11 mouse cellular contexts compared by ENCODE assay signal in genomic region chr8:46092667-46093360, GRCm38 (mm10). TPM values are rescaled to one million over a fixed set of nuclear protein-coding genes. Genes with fewer than 3 reads are reported as not detected.
DNase-seq lines count a peak whose midpoint lies in the region.
"Had no signal": no experiment of that assay in that cellular context is flagged by ENCODE, and none has a peak within 500 bp of the region (broad histone marks: within the 10 kb centered on the region; RNA-seq: fewer than 3 reads in every experiment).

No protein-coding gene starts in this region.

- no peaks in the 10 kb centered on the region for H3K4me1 ChIP-seq in hindbrain, embryonic 10.5 days (replicated peaks)
- H3K4me1 ChIP-seq: forebrain, embryonic 12.5 days; limb, embryonic 13.5 days; midbrain, embryonic 12.5 days had no signal

- no peaks in the 10 kb centered on the region for H3K27me3 ChIP-seq in hindbrain, embryonic 10.5 days (ENCODE audit: insufficient read depth, poor library complexity, severe bottlenecking)
- H3K27me3 ChIP-seq: forebrain, embryonic 12.5 days; limb, embryonic 13.5 days; midbrain, embryonic 12.5 days had no signal

- H3K27ac ChIP-seq in hindbrain, embryonic 10.5 days: no peak overlapping the region
- H3K27ac ChIP-seq: forebrain, embryonic 12.5 days; limb, embryonic 13.5 days; midbrain, embryonic 12.5 days had no signal

- H3K9me3 ChIP-seq in hindbrain, embryonic 10.5 days: no peaks in the 10 kb centered on the region
- H3K9me3 ChIP-seq: forebrain, embryonic 12.5 days; limb, embryonic 13.5 days; midbrain, embryonic 12.5 days had no signal

- DNase-seq in adrenal gland, adult (ENCODE audit: inconsistent age in 2 of 2, low spot score in 1 of 2): peak; percentile 28 to 71
- DNase-seq in adrenal gland, postnatal 25 days: no peak
- DNase-seq in kidney, adult 18-20 months: peak; percentile 17
- DNase-seq in kidney, postnatal 10 days: no peak
- DNase-seq in adrenal gland, postnatal 36 days: peak; percentile 20 to 22
- peak; percentile 47 for DNase-seq in lung, postnatal 10 days
- no peak for DNase-seq in urinary bladder, postnatal 4 days (ENCODE audit: low spot score in 2 of 2)
- DNase-seq in hindbrain, embryonic 10.5 days (ENCODE audit: low spot score): no peak

- H3K4me3 ChIP-seq in hindbrain, embryonic 10.5 days: no peak overlapping the region
- H3K4me3 ChIP-seq: forebrain, embryonic 12.5 days; limb, embryonic 13.5 days; midbrain, embryonic 12.5 days had no signal

- 84% methylated on average over 6 of the region's 6 CpGs for WGBS in hindbrain, embryonic 10.5 days

- peaks cover 11% of the 10 kb centered on the region; the same call in 1 of the 2 replicates for H3K36me3 ChIP-seq in hindbrain, embryonic 10.5 days

RNA-seq across cellular contexts. Expression of gene Cfap97, which starts 58.8 kb away (rescaled TPM):
- 21.2 and 24.4 TPM in 2 replicates for total RNA-seq in adrenal gland, postnatal 25 days (2021)
- total RNA-seq in adrenal gland, postnatal 36 days (2021): 10 to 100 TPM; 16.3 to 22.1 TPM
- polyA plus RNA-seq in hindbrain, embryonic 10.5 days (2016; fragmentation: Nextera tagmentation; extraction: Ambion mirVana): 14.9 and 19.8 TPM in 2 replicates

RNA-seq across cellular contexts. Expression of gene Snx25, which starts 59.1 kb away (rescaled TPM):
- 17.3 and 17.9 TPM in 2 replicates for total RNA-seq in adrenal gland, postnatal 25 days (2021)
- 10 to 100 TPM; 17.7 to 18.2 TPM for total RNA-seq in adrenal gland, postnatal 36 days (2021)
- polyA plus RNA-seq in hindbrain, embryonic 10.5 days (2016; fragmentation: Nextera tagmentation; extraction: Ambion mirVana): 2.9 and 4.1 TPM in 2 replicates

Comparison
In these comparisons a context has a peak if more than half of its experiments do, and no peak if none do; other contexts are left out.
1. DNase-seq: peak in adrenal gland, adult (2 of 2), kidney, adult 18-20 months (single experiment), adrenal gland, postnatal 36 days (2 of 2) and lung, postnatal 10 days (single experiment); none in adrenal gland, postnatal 25 days (single experiment), kidney, postnatal 10 days (single experiment), urinary bladder, postnatal 4 days (0 of 2) and hindbrain, embryonic 10.5 days (single experiment).